Comparison of ENCODE assay signal across 8 mouse cellular contexts in the genomic region with DNA sequence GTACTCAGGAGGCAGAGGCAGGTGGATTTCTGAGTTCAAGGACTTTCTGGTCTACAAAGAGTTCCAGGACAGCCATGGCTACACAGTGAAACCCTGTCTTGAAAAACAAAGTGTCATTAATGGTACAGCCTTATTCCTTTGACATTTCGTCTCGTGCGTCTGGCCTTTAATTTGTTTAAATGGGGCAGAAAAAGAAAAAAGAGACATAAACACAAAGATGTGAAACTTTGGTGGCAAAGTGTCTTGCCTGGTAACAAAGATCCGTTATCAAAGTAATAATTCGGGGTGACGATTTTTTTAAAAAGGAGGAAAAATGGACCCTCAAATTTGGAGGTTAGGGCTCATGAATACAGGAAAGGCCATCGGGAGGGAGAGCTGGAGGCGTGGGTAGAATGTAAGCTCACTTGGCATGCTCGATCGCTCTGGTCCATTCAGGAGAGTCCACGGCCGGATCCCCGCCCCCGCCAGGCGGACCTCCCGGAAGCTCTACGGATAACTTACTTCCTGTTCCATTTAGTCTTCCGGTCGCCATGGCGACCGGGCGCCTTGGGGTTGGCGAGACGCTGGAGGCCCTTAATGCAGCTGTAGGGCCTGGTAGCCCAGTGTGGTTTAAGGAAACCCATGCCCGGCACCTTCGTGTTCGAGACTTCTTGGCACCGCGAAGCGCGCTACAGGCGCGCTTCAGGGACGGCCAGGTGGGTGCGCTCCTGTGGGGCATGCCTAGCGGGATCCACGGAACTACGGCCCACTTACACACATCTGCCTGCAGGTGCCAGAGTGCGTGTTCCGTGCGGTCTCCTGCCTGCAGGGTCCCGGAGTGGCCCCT. TPM values are rescaled to one million over a fixed set of nuclear protein-coding genes. Genes with fewer than 3 reads are reported as not detected.
DNase-seq lines count a peak whose midpoint lies in the region; ATAC-seq and TF ChIP-seq lines count a peak whose summit lies in the region.

A gene (plus strand): TSS at position 506 of the 826 bp plus-strand sequence.

- CTCF ChIA-PET in Patski (lab: Charles Lee) = interaction anchor here (1.6 kb wide), 1 partner anchor 8 kb away, joined by 4 read pairs; no protein-coding TSS in a partner anchor

- no peak for DNase-seq in Patski (ENCODE audit: low read depth, low spot score)
- DNase-seq in cerebellum, postnatal 10 days = peak; percentile 94 to 97
- peak; percentile 86 to 91 for DNase-seq in frontal cortex, postnatal 10 days (ENCODE audit: low spot score in 2 of 2)
- peak; percentile 87 to 89 for DNase-seq in layer of hippocampus, postnatal 36 days
- DNase-seq in lung, postnatal 4 days = peak; percentile 92 to 96
- DNase-seq in retina, postnatal 7 days (ENCODE audit: low read depth, low spot score) = peak; percentile 76
- DNase-seq in urinary bladder, adult 2 months (ENCODE audit: low spot score) = peak; percentile 66

- H3K27me3 ChIP-seq in Patski = no peaks in the 10 kb centered on the region
- no peaks in the 10 kb centered on the region for H3K27me3 ChIP-seq in hindbrain, embryonic 12.5 days

- peaks cover 52% of the 10 kb centered on the region for H3K4me1 ChIP-seq in hindbrain, embryonic 12.5 days

- H3K4me3 ChIP-seq in hindbrain, embryonic 12.5 days = peak within 1 kb of the TSS; percentile 48

- 6% methylated on average over 42 of the region's 42 CpGs for WGBS in hindbrain, embryonic 12.5 days

- no peak for TF ChIP-seq CTCF in Patski (IDR thresholded peaks at IDR 0.05)

- peak within 1 kb of the TSS; percentile 55 for H3K9ac ChIP-seq in hindbrain, embryonic 12.5 days

- POLR2A ChIA-PET in Patski (lab: Charles Lee) = interaction anchor here (1.3 kb wide), 1 partner anchor 8 kb away, joined by 3 read pairs; no protein-coding TSS in a partner anchor

- peaks cover 53% of the 10 kb centered on the region for H3K36me3 ChIP-seq in hindbrain, embryonic 12.5 days

- ATAC-seq in Patski = peak; percentile 38
- ATAC-seq in hindbrain, embryonic 12.5 days (ENCODE audit: low FRiP score) = peak; percentile 63

- no peaks in the 10 kb centered on the region for H3K9me3 ChIP-seq in hindbrain, embryonic 12.5 days (replicated peaks)

- H3K27ac ChIP-seq in hindbrain, embryonic 12.5 days = peak within 1 kb of the TSS; percentile 35

- in situ Hi-C loops in Patski (cut with MboI; ENCODE audit: low pct_unique_long_range_greater_than_20kb) = no loop called here

- peak within 1 kb of the TSS; percentile 73 for H3K4me2 ChIP-seq in hindbrain, embryonic 12.5 days (replicated peaks)

RNA-seq across cellular contexts. Expression of the gene that starts here (rescaled TPM):
- polyA plus RNA-seq in Patski (2021) = 153 TPM
- 232 and 248 TPM in 2 replicates for polyA plus RNA-seq in hindbrain, embryonic 12.5 days (2016; fragmentation: Nextera tagmentation; extraction: Ambion mirVana)
- total RNA-seq in layer of hippocampus, postnatal 36 days (2021) = 100 to 1,000 TPM in 1 of 2 experiments, 10 to 100 TPM in 1; 98.7 to 109 TPM
- 120 and 184 TPM in 2 replicates for polyA plus RNA-seq in urinary bladder, adult 2 months (2012; rRNA removed)
